Mouse (Mus musculus): ENCODE measurements around the gene Suv39h2.

The Suv39h2 gene

DNA sequence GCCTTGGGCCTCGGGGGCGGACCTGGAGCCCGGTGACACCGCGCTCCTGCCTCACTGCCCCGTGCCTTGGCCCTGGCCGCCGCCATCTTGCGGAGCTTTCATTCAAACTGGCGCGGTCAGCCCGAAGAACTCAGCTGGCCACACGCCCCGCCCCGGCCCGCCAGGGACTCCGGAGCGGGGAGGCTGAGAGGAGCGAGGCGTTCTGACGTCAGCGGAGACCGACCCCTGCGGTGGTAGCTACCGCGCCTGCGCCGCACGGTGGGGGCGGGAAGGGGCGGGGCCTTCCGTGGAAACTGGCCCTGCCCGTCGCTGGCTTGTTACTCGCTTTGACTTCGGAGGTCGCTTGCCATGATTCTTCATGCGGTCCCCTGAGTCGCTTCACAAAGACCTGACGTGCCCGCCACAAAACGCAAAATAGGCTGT, at the start of gene Suv39h2:
Suv39h2 (minus strand) TSS at position 171 of the 423 bp plus-strand sequence.
- peak; percentile 19 for DNase-seq (ENCODE audit: extremely low read depth, low read depth, low spot score)

DNA sequence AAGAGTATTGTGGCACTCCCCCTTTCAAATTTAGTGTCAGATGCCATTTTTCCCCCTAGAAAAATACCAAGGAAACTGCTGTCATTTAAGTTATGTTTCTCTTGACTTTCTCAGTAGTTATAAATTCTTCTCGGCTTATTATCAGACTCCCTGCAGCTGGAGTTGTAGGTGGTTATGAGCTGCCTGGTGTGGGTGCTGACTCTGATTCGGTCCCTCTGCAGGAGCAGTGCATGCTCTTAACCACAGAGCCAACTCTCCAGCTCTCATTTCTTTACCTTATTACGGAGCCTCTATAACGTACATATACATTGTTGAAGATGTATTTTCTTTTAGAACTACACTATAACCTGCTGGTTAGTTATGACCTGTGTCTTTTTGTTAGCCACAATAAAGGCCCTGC, 47.7 kb upstream of the Suv39h2 start:
- DNase-seq (ENCODE audit: extremely low read depth, low read depth, low spot score): no peak

DNA sequence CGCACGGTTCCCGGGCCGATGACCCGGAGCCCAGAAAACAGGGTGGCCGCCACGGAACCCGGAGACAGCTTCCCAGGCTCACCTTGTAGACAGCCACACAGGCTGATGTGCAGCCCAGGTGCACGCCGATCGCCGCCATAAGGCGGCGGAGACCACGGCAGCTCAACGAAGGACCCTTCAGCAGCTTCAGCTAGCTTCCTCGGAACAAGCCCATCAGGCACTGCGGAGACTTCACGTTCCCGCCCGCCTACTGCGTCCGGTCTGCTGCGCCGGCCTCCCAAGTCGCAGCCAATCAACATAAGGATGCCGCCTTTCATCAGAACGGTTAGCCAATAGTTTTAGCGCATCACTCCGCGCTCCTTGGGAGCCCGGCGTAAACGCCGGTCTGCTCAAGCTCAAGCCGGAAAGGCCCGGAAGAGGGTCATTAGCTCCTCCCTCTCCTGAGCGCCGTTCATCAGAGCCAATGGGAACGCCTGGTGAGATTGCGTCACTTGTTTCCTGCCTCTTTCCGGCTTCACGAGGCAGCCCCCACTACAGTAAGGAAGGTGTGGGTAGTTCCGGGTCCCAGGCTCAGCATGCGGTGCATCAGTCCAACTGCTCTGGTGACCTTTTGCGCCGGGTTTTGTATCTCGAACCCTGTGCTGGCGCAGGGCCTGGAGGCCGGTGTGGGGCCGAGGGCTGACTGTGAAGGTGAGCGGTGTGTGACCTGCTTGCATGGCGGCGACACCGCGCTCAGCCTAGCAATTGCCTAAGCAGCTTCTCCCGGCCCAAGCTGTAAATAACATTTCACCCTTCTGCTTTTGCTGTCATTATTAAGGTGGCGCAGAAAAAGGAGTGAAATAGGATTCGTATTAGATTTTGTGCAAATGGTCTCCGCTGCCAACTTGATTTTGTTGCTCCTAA, 38.0 kb upstream of the Suv39h2 start, which contains the start of the genes Gm45902, Hspa14 and Cdnf:
Gm45902 (minus strand) TSS at position 239 of the 903 bp plus-strand sequence.
Hspa14 (minus strand) TSS at position 263 of the 903 bp plus-strand sequence.
Cdnf (plus strand) TSS at position 479 of the 903 bp plus-strand sequence.
- DNase-seq (ENCODE audit: extremely low read depth, low read depth, low spot score): peak; percentile 94

DNA sequence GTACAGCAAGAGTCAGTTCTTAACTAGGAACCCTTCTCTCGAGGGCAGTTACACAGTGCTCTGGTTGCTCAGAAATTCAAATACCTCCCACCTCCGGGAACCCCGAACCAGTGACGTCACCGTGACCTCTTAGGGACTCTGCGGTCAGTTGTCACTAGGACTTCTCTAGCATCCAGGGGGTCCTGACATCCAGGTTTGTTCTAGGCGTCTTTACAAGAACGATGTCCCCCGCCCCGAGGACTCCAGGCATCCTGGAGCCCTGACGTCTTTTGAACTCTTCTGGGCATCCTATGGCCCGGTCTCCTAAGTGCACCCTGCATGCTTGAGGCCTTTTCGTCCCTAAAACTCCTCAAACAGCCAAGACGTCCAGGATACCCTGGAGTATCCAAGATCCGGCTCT, 37.2 kb upstream of the Suv39h2 start:
- DNase-seq (ENCODE audit: extremely low read depth, low read depth, low spot score): no peak

DNA sequence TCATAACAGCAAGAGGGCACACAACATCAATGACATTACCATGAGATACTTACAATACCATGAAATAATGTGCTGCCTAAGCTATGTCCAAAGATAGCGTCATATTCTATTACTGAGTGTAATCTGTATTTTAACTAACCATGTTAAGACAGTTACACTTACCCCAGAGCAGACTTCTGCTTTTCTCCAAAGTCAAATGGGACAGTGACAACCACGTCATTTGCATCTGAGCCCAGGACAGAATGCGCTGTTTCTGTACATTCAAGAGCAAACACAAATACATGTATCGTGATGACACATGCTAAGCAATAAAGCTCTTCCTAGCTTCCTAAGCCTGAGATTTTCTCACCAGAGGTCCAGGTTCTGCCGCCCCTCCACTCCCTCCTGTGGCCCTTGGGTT, 26.1 kb upstream of the Suv39h2 start:
- DNase-seq (ENCODE audit: extremely low read depth, low read depth, low spot score): no peak

DNA sequence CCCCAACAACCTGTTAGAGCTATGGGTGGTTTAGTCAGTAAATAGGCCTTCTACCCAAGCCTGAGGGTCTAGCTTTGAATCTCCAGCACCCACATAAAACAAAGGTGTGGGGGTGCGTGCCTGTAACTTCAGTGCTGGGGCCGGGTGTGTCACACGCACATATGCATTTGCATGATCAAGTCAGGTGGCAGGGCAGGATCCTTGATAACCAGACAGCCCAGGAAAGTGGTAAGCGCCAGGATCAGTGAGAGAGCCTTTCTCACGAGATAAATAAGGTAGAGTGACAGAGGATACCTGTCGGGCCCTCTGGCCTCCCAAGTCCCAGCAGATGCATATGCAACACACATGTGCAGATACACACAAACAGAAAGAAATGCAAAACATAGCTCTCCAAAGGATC, 24.7 kb upstream of the Suv39h2 start:
- no peak for DNase-seq (ENCODE audit: extremely low read depth, low read depth, low spot score)

DNA sequence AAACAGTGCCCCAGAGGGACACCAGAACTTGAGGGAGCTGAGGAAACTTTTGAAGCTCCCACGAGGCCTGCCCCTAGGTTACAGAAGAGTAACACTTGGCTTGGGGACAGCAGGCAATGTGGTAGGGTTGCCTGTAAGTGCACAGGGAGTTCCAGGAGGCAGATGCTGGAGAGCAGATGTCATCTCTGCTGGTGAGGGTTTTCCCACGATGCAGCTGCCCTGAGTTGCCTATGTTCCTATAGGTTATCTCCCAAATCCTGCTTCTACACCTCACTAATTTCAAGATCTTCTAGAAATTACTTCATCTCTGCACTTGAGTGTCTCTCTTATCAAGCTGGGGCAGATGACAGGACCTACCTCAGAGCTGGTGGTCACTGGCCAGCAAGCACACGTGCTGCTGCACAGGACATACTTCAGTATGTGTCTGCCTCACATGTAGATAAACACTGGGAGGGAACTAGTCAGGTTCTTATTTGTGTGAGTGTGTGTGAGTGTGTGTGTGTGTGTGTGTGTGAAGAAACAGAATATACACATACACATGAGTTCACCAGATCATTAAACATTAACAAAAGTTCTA, 19.1 kb upstream of the Suv39h2 start:
- no peak for DNase-seq (ENCODE audit: extremely low read depth, low read depth, low spot score)

DNA sequence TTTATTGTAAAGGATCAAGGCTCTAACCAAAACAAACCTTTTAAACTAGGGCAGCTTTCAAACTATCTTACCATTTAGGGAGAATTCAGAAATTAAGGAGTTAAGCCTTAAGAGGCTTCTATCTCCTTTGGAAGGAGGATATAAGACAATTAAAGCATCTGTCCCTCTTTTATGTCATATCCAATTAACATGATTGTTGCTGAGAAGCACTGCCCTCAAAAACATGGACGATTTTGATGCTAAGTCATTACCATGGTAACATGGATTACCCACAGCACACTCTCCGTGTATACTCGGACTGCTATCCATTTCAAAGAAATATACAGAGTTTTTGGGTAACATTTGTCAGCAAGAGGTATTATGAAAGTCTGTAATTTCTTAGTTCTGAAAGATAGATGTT, 15.0 kb upstream of the Suv39h2 start:
- DNase-seq (ENCODE audit: extremely low read depth, low read depth, low spot score): no peak

DNA sequence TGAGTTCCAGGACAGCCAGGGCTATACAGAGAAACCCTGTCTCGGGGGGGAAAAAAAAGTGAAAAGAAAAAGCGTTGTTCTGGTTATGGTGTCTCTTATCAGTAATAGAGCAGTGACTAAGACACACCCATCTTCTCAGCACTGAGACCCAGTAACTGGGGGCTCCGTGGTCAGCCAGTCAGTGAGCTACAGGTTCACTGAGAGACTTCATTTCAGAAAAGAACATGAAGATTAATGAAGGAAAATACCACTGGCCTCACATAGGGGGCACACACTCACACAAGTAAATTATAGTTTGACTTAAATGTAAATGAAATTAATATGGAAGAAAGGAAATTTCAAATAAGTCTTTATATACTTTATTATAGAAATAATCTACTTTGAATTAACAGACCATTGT, 5.4 kb upstream of the Suv39h2 start:
- DNase-seq (ENCODE audit: extremely low read depth, low read depth, low spot score): no peak

DNA sequence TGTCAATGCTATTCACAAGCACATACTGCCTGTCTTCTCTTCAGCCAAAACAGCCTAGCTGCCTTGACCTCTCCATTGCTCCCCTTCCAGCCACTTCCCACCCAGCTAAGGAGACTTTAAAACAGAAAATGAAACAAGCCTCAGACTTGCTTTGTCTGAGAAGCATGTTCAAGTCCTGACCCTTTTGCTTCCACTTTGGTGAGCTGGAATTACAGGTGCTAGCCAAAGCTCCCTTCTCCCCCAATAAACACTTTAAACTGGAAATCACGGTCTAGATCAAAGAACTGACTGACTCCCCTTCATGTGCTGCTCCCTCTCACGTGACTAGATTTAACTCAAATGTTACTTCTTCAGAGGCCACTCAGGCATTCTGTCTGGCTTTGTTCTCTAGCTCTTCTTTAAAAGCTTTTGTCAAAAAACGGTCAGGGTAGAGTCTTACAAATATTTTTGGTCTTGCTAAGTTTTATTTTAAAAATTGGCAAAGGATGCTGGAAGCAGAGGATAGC, 968 bp upstream of the Suv39h2 start:
- no peak for DNase-seq (ENCODE audit: extremely low read depth, low read depth, low spot score)

DNA sequence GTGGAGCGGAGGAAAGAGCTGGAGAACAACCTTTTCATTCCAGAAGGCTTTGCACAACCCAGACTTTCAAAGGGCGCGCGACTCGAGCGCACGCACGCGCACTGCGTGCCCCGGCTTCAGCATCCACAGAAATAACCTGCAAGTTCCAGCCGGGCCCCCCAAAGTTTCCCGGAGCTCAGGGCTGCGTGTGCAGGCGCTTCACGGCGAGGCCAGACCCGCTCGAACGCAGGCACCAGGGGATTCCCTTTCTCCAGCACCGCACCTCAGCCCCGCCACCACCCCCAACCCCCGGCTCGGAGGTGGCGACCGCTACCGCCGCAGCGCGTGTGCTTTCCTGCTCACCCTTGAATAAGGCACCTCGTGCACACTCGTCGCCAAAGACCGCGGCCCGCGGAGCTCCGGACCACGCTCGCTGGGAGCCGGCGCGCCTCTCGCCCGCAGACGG, 448 bp downstream of the Suv39h2 start:
- DNase-seq (ENCODE audit: extremely low read depth, low read depth, low spot score): no peak

DNA sequence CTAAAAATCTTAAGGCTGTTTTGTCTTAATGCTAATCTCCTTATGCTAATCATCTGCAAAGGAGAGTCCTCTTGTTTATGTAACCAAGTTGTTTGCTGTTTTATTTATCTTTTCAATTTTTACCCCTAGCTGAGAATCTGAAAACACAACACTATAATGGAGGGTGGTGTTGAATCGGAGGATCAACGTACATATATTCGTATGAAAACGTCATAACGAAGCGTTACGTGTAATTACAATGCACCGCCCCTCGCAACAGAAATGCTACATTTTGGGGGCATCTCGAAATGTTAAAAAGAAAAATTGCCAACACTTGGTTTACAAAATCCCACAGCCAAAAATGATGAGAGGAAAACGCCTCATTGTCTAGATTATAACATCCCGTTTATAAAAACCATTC, 940 bp downstream of the Suv39h2 start:
- no peak for DNase-seq (ENCODE audit: extremely low read depth, low read depth, low spot score)

DNA sequence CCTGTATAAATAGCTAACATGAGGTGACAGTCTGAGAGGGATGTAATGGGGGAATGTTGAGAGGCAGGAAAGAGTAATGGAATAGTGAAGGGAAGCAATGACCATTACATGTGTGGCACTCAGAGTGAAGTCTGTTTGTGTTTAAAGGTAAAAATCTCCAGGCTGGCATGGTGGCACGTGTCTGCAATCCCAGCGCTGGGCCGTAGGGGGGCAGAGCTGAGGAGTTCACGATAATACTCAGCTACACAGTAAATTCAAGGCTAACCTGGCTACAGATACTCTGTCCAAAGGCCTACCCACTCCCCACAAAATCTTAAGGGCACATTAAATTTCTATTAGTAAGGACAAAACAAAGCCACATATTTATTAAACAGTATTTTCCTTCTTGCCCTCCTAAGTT, 18.2 kb downstream of the Suv39h2 start:
- DNase-seq (ENCODE audit: extremely low read depth, low read depth, low spot score): no peak

DNA sequence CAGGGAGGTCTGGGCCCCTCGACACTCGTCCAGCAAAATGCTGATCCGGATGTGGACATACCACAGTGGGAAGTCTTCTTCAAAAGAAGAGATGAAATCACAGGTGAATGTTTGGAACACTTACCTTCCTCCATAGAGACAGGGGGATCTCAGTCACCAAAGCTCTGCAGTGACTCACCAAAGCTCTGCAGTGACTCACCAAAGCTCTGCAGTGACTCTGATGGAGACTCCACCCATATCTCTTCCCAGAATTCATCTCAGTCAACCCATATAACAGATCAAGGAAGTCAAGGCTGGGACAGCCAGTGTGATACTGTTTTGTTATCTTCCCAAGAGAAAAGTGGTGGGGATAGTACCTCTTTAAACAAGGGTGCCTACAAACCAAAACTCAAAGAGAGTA, 21.7 kb downstream of the Suv39h2 start:
- DNase-seq (ENCODE audit: extremely low read depth, low read depth, low spot score): no peak

DNA sequence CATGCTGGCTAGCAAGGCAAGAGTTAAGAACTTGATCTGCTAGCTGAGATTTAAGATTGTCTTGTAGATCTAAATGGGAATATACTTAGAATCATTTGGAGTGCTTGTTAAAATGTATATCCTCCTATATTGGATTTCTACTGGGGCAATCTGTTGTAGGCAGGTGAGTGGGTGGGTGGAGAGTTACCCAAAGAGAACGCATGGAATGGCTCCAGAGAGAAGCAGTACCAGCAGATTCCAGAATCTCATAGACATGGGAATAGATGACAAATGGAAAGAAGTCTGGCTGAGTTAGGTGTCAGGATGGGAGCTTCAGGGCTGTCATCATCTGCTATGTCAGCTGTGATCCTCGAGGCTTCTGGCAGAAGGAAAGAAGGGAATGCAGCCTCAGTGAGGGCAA, 25.4 kb downstream of the Suv39h2 start:
- DNase-seq (ENCODE audit: extremely low read depth, low read depth, low spot score): no peak

DNA sequence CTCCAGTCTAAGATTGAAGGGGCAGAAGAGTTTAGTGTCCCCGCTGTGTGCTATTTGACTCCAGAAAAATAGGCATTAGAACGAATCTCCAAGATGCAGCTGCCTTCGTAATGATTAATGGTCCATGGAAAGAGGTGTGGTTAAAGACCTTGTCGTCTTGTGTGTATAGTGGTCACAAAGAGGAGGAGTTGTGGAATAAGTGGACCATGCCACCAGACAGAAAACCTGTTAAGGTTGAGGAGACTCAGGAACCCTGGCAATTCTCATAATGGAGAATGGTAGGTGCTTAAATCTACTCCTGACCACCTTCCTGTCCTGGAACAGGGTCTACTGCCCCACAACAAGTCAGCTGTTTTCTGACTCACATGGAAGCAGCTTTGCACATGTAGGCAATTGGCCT, 28.8 kb downstream of the Suv39h2 start:
- DNase-seq (ENCODE audit: extremely low read depth, low read depth, low spot score): no peak

DNA sequence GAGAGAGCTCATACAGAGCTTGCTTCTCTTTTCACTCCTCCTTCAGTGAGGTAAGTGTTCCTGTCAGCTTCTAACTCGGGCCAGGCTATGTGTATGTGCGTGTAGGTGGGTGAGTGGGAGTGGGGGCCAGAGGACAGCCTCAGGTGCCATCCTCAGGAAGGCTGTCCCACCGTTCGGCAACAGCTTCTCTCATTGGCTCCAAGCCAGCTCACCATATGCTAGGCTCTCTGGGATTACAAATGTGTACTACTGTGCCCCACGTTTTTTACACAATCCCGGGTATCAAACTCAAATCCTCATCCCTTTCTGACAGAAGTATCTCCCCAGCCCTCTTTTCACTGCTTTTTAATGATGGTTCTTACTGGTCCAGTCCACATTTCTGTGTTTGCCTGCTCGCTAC, 30.6 kb downstream of the Suv39h2 start:
- no peak for DNase-seq (ENCODE audit: extremely low read depth, low read depth, low spot score)

DNA sequence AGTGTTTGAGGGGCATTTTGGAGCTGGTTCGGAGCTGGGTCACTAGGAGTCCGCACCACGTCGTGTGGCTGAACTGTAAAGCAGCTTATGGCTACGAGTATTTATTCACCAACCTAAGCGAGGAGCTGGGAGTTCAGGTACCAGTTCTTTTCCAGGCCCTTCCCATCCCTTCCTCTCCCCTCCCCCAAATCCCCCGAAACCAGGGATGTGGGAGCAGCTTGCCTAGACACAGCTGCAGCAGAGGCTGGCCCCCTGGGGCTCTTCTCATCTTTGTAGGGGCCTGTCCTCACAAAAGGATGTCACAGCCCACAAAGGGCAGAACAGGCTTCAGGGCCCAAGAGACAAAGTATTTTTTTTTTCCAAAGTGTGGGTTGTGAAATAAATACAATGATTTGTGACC, 36.9 kb downstream of the Suv39h2 start:
- DNase-seq (ENCODE audit: extremely low read depth, low read depth, low spot score): no peak

DNA sequence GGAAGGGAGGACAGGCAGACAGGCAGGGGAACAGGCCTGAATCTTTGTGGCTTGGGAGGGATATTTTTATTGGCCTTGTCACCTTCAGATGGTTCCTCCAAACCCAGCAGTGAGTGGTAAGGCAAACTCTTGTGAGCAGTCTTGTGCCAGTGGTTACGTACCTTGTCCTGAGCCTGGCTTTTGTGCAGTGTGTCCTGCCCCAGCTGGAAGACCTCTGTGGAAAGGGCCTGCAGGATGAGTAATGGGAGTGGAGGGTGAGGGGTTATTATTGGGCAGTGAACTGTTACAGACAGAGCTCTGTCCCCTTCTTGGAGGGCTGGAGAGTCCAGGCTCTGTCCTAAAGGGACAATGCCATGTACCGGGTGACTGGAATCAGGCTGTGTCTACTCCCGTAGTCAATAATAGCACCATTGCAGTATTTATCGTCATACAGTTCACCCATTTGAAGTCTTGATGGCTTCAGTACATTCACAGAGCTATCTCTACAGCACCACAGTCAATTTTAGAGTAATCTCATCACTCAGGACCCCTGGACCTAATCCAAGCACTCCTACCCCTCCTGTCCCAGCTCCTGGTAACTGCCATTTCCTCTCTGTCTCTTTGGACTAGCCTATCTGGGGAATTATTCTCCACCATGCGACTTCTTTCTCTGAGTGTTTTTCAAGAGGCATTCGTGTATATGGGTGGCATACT, 39.3 kb downstream of the Suv39h2 start:
- no peak for DNase-seq (ENCODE audit: extremely low read depth, low read depth, low spot score)

DNA sequence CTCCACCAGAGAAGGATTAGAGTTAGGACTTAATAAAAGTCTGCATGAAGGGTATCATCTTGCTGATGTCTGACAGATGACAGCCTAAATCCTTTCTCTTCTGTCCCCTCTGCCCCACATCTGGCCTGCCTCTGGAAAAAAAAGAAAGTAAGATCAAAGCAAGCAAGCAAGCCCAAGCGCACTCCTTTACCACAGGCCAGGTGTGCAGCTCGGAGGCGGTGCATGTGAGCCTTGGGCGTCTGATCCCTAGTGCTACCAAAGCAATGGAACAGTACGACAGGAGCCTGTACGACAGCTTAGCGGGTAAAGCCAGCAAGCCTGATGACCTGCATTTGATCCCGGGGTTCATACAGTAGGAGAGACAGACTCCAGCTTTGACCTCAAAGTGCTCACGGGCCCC, 43.9 kb downstream of the Suv39h2 start:
- no peak for DNase-seq (ENCODE audit: extremely low read depth, low read depth, low spot score)

DNA sequence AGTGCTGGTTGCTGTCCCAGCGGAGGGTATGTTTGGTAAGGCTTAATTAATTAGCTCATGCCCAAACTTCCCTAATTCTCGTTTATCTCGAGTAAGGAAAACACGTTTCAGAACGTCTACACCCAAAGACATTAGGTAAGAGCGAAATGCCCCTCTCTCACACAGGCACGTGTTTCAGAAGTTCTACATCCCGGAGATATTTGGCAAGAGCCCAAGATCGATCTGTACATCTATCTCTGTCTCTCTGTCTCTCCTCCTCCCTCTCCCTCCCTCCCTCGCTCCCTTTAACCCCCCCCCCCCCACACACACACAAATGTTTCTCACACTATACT, 50.3 kb downstream of the Suv39h2 start:
- DNase-seq (ENCODE audit: extremely low read depth, low read depth, low spot score): no peak
